Mouse (Mus musculus) mature B cell (primary cell): ENCODE results near the gene Nfkbia.

Source experiments
- in situ Hi-C: fragments of 300-500 bp; cut with MboI; formaldehyde crosslinking; loops from 2 replicates; pipeline ENCODE4 v1.14.3; 2019

Gene Nfkbia

GRCm38 (mm10) chr12:55466816-55467215 lies 25.6 kb downstream of the Nfkbia start:
- in situ Hi-C loops, result no loop called here

- in situ Hi-C loops, result no loop called here
Observed at GRCm38 (mm10) chr12:55466088-55466701, 26.3 kb downstream of the Nfkbia start.

GRCm38 (mm10) chr12:55465401-55465983 lies 27.0 kb downstream of the Nfkbia start:
- in situ Hi-C loops, result no loop called here

- in situ Hi-C loops, result no loop called here
Observed at GRCm38 (mm10) chr12:55464846-55465361, 27.5 kb downstream of the Nfkbia start.

GRCm38 (mm10) chr12:55463992-55464845 lies 28.2 kb downstream of the Nfkbia start:
- in situ Hi-C loops, result no loop called here

DNA sequence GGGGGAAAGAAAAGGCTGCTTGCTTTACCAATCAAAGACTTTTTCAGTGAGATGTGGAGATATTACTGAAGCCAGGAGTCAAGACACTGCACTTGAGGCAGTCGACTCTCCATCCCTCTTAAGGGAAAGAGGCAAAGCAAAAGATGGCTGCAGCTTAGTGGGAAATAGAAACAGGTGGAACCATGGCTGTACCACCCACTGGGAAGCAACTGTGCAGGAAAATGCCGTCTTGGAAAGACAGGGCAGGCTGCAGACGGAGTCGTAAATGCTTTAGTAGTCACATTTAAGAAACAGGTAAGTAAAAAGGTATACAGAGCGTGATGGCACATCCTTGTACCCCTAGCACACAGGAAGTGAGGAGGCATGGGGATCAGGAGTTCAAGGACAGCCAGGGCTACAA lies 29.4 kb downstream of the Nfkbia start:
- in situ Hi-C loops, result no loop called here

- in situ Hi-C loops, result no loop called here
Observed at GRCm38 (mm10) chr12:55462456-55462855, 30.0 kb downstream of the Nfkbia start.

DNA sequence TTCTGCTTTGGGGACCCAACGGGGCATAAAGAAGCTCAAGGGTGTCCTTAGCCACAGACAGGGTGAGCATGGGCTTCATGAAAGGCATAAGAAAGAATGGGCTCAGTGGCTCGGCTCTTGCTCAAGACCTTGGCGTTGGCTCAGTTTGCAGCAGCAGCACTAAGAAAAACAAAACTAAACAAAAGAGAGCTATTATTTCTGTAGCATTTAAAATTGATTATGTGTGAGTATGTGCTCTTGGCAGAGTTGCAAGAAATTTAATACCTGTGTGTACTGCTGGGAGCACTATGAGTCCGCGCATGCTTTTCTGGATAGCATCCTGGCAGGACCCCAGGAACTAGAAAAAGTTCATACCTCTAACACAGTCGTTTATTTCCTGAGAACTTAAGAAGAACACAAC lies 30.7 kb downstream of the Nfkbia start:
- in situ Hi-C loops, result no loop called here

DNA sequence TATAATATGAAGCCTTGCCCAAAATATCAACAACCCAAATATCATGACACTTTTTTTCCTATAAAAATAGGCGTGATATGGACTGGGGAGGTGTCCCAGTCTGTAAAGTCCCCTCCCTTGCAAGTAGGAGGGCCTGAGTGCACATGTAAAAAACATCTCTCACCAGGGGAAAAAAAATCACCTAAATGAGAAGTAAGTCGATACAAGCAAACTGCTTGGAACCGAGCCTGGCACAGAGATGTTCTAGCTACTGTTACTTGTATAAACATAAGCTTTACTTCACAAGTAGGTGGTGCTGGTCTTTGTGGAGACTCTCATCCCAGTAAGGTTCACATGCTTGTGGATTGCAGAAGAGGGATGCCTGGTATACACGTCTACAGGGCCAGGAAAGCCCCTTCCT lies 31.5 kb downstream of the Nfkbia start:
- in situ Hi-C loops, result no loop called here

GRCm38 (mm10) chr12:55459739-55460138 lies 32.7 kb downstream of the Nfkbia start:
- in situ Hi-C loops, result no loop called here

DNA sequence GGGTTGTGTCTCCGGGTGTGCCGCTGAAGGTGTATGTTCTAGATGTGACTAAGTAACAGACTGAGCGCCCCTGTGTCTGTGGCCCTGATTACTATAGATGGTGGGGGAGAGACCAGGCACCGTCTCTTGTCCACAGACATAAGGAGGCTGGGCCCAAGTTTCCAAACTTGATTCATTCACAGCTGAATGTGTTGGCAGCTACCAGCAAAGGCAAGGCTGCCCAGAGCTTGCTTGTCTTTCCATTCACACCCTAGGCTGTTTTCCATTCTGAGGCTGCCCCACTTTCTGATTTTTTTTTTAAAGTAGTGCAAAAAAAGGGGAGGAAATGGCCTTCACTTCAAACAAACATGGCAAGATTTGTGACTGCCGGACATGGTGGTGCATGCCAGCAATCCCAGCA lies 35.6 kb downstream of the Nfkbia start:
- in situ Hi-C loops, result no loop called here

GRCm38 (mm10) chr12:55456136-55456535 lies 36.3 kb downstream of the Nfkbia start:
- in situ Hi-C loops, result no loop called here

DNA sequence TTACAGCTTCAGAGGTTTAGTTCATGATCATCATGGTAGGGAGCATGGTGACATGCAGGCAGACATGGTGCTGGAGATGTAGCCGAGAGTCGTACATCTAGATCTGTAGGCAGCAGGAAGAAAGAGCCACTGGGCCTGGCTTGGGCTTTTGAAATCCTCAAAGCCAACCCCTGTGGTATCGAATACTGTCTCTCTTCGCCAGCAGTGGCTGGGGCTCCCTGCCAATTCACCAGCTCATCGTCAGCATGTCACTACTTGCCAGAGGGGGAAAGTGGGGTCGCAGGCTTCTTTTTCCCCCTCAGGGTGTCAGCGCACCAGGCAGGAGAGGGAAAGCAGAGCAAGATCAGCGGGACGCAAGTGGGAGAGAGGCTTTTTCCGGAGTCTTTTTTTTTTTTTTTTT lies 37.2 kb downstream of the Nfkbia start:
- in situ Hi-C loops, result no loop called here

DNA sequence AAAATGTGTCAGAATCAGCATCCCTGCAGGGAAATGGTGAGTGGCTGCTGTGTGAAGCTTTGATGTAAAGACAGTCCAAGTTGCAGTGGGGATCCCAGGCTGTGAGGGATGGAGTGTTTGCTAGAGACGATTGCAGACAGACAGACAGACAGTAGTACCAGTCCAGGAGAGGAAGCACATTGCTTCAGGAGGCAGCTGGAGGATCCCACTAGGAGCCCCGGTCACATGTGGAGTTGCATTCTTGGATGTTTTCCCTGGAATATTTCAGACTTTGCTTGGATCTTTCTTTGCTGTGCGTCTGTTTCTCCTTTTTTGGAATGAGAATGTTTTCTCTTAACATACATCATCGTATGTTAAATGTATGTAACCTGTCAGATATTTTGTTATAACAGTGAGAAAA lies 38.5 kb downstream of the Nfkbia start:
- in situ Hi-C loops, result no loop called here

GRCm38 (mm10) chr12:55452839-55453238 lies 39.6 kb downstream of the Nfkbia start:
- in situ Hi-C loops, result no loop called here

DNA sequence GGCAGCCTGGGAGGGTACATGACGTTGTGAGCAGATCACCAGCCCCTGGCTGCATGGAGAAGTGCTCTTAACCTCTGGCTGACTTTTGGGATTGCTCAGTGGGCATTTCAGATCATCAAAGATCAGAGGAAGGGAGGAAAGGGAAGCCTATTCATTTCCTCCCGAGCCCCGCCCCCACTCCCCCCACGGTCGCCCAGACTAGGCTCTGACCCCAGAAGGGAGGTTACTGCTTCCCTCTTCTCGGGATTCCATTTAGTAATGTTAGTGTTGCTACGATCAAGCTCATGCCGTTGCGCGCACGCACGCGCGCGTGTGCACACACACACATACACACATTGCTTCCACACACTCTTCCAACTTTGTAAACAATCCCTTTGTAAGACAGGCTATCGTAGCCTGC lies 42.0 kb downstream of the Nfkbia start:
- in situ Hi-C loops, result no loop called here

DNA sequence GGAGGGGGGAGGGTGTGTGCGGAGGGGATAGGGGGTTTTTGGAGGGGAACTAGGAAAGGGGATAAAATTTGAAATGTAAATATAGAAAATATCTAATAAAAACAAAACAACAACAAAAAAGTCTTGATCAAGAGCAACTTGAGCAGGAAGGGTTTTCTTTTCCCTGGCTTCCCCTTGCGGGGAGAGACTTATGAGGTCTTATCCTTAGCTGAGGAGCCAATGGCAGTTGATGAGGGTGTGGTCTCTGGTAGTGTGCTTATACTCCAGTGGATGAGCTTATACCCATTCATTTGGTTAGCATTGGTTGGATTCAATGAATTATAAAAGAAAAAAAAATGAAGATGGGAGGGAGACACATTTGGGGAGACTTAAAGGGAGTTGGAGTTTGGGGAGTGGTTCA lies 43.4 kb downstream of the Nfkbia start:
- in situ Hi-C loops, result no loop called here

DNA sequence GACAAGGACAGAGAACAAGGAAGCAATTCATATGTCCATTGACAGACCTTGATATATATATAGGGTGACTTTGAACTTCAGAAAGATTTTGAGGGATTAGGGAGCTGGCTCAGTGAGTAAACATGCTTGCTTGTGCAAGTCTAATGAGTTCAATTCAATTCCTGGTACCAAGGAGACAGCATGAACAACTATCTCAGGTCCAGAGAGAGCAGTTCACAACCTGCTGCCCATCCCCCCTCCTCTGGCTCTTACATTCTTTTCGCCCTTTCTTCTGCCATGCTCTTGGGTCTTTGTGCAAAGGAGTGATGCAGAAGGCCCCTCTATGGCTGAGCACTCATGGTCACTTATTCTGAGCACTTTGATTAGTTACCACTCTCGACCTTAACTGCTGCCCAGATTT lies 44.0 kb downstream of the Nfkbia start:
- in situ Hi-C loops, result no loop called here

GRCm38 (mm10) chr12:55447396-55447760 lies 45.1 kb downstream of the Nfkbia start:
- in situ Hi-C loops, result no loop called here

DNA sequence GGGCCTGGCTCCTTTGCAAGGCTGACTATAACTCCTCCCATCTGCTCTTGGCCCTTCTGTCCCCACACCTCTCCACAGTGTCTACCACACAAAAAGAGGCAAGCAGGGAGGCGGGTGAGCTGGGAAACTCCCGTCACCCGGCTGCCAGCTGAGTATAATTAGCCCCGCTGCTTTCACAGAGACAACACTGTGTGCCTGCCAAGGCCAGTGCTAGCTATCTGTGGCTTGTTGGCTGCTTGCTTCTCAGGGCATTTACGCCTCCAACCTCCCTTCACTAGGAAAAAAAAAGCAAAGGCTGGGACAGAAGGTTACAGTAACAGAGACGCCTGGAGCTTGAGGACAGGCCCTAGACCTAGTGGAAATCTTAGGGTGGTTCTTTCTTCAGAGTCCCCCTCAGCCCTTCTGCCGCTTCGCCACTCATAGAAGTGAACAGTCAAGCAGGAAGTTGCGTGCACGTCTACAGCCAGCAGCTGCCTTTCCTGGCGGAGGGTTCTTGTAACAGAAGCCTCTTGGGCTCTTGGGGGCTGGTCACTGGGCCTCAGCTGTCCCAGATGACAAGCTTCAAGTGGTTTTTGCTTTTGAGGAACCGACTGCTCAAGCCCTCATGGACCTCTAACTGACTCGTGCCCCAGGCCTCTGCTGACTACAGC lies 45.6 kb downstream of the Nfkbia start:
- in situ Hi-C loops, result no loop called here

DNA sequence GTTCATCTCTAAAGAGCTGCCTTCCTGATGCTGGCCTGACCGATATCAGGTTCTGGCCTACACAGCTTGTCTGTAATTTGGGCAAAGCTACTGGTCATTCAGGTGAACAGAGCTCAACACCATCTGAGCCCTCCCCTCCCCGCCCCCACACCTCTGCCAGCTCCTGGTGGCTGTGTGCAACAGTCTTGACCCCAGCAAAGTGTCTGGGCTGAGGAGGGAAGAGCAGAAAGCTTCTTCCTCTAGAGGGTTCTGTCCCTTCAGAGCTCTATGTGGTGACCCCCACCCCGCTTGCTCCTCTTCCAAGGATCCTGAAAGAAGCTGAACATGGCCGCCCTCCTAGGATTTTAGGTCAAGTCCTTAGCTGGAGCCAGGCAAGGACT lies 46.1 kb downstream of the Nfkbia start:
- in situ Hi-C loops, result no loop called here

DNA sequence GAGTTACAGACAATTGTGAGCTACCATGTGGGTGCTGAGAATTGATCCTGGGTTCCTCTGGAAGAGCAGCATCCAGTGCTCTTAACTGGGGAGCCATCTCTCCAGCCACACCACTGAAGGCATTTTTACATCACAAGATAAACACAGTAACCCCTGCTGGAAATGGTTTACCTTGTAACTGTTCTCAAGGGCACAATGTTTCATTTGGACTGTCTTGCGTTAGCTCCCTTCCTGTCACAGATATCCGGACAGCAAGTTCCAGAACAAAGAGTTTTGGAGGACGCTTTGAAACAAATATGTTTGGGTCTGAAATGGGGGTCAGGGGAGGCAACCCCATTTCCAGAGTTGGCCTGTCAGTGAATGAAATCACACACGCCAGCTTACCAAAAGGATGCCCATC lies 46.9 kb downstream of the Nfkbia start:
- in situ Hi-C loops, result no loop called here

GRCm38 (mm10) chr12:55444031-55444451 lies 48.4 kb downstream of the Nfkbia start:
- in situ Hi-C loops, result no loop called here
